10 mouse cellular contexts compared by ENCODE assay signal in genomic region chr19:44720194-44720521, GRCm38 (mm10). TPM values are rescaled to one million over a fixed set of nuclear protein-coding genes. Genes with fewer than 3 reads are reported as not detected.
A peak's percentile ranks its signal among the peaks of the same experiment; 100 is the strongest.
DNase-seq lines count a peak whose midpoint lies in the region; ATAC-seq lines count a peak whose summit lies in the region.
"Had no signal": no experiment of that assay in that cellular context is flagged by ENCODE, and none has a peak within 500 bp of the region (broad histone marks: within the 10 kb centered on the region; RNA-seq: fewer than 3 reads in every experiment).

No protein-coding gene starts in this region.

- H3K4me1 ChIP-seq in heart, embryonic 15.5 days (replicated peaks): peaks cover 20% of the 10 kb centered on the region
- H3K4me1 ChIP-seq in intestine, embryonic 15.5 days (replicated peaks): peaks cover 13% of the 10 kb centered on the region

- H3K9me3 ChIP-seq in heart, embryonic 15.5 days (replicated peaks): no peaks in the 10 kb centered on the region
- no peaks in the 10 kb centered on the region for H3K9me3 ChIP-seq in intestine, embryonic 15.5 days

- ATAC-seq in heart, embryonic 15.5 days (replicated peaks; ENCODE audit: insufficient number of reproducible peaks, insufficient read depth, low FRiP score, low read depth): no peak
- no peak for ATAC-seq in intestine, embryonic 15.5 days

- H3K4me2 ChIP-seq in heart, embryonic 15.5 days: peak overlapping the region; percentile 80
- H3K4me2 ChIP-seq in intestine, embryonic 15.5 days (replicated peaks): peak overlapping the region; percentile 79

- WGBS in heart, embryonic 15.5 days: under 1% methylated on average over 29 of the region's 29 CpGs
- WGBS in intestine, embryonic 15.5 days: under 1% methylated on average over 28 of the region's 29 CpGs

- H3K36me3 ChIP-seq in heart, embryonic 15.5 days: no peaks in the 10 kb centered on the region
- no peaks in the 10 kb centered on the region for H3K36me3 ChIP-seq in intestine, embryonic 15.5 days

- no peak overlapping the region for H3K27ac ChIP-seq in heart, embryonic 15.5 days
- H3K27ac ChIP-seq in intestine, embryonic 15.5 days: no peak overlapping the region

- intact Hi-C loops in heart, postnatal 10 days (cut with DNase I): no loop called here

- H3K4me3 ChIP-seq in heart, embryonic 15.5 days: peak overlapping the region; percentile 46
- H3K4me3 ChIP-seq in intestine, embryonic 15.5 days (replicated peaks): peak overlapping the region; percentile 35

- H3K27me3 ChIP-seq in heart, embryonic 15.5 days: peaks cover 80% of the 10 kb centered on the region
- peaks cover 73% of the 10 kb centered on the region for H3K27me3 ChIP-seq in intestine, embryonic 15.5 days (replicated peaks)

- DNase-seq in heart, postnatal 10 days: no peak
- peak; percentile 72 for DNase-seq in embryo, embryonic 11 days
- DNase-seq in lung, postnatal 10 days: peak; percentile 37
- DNase-seq in spleen, postnatal 14 days (ENCODE audit: low spot score in 2 of 2): no peak
- DNase-seq in ovary, postnatal 36 days (ENCODE audit: low spot score): no peak
- no peak for DNase-seq in natural killer cell, adult 2 months (ENCODE audit: low spot score in 2 of 2)

- peak overlapping the region; percentile 30; the same call in 1 of the 2 replicates for H3K9ac ChIP-seq in heart, embryonic 15.5 days
- peak overlapping the region; percentile 36 for H3K9ac ChIP-seq in intestine, embryonic 15.5 days

RNA-seq across cellular contexts. Expression of gene Pax2, which starts 35.7 kb away (rescaled TPM):
- polyA plus RNA-seq in heart, embryonic 15.5 days (2015; fragmentation: Nextera tagmentation; extraction: Ambion mirVana): not detected in 2 replicates
- total RNA-seq in heart, postnatal 10 days (2021): not detected
- polyA plus RNA-seq in intestine, embryonic 15.5 days (2015; fragmentation: Nextera tagmentation; extraction: Ambion mirVana): 0.04 and 0.11 TPM in 2 replicates
- total RNA-seq: hematopoietic stem cell, adult 5-6 weeks had no signal
- polyA plus RNA-seq: small intestine, adult 2 months had no signal

Comparison
In these comparisons a context has a peak if more than half of its experiments do, and no peak if none do; other contexts are left out.
1. DNase-seq: peak in embryo, embryonic 11 days (single experiment) and lung, postnatal 10 days (single experiment); none in heart, postnatal 10 days (0 of 2), spleen, postnatal 14 days (0 of 2), ovary, postnatal 36 days (single experiment) and natural killer cell, adult 2 months (0 of 2).